Mouse (Mus musculus) heart, postnatal 0 days (tissue): ENCODE measurements at regions not wholly inside any gene's neighbourhood (a gene's known extent, or its start where the extent isn't known, plus 50 kb on each side); places are given as distances from the start of the nearest gene placed in this dataset.

Source experiments
- CTCF ChIP-seq: IDR thresholded peaks from 2 replicates; pipeline ENCODE4 v1.5.1; 2016; ENCODE audit warnings: antibody characterized with exemption, control low read depth, low read depth
- EP300 ChIP-seq: IDR thresholded peaks from 2 replicates; pipeline ENCODE4 v1.6.1; 2016; ENCODE audit warnings: antibody characterized with exemption, low read depth

DNA sequence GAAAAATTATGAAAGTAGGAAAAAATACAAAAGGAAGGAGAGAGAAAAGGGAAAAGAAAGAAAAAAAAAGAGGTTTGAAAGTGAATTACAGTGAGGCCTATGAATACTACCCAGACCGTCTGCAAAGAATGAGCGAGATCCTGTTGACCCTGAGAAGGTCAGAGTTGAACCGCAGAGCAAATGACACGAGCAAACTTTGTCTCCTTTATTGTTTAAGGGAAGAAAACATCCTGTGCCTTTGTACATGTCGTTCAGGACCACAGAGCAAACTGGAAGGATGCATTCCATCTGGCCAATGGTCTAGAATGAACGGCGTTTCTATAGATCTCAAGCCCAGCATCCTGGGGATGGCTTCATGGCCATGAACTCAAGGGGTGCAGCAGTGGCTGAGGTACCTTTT, 270.6 kb upstream of the Zfp637 start:
- TF ChIP-seq CTCF (no peak), EP300 (no peak)
